Mouse (Mus musculus): ENCODE data around the gene Yeats4. TPM values are rescaled to one million over a fixed set of nuclear protein-coding genes. Genes with fewer than 3 reads are reported as not detected.

Yeats4 gene
- polyA plus RNA-seq, 1 experiment = 26.4 TPM

DNA sequence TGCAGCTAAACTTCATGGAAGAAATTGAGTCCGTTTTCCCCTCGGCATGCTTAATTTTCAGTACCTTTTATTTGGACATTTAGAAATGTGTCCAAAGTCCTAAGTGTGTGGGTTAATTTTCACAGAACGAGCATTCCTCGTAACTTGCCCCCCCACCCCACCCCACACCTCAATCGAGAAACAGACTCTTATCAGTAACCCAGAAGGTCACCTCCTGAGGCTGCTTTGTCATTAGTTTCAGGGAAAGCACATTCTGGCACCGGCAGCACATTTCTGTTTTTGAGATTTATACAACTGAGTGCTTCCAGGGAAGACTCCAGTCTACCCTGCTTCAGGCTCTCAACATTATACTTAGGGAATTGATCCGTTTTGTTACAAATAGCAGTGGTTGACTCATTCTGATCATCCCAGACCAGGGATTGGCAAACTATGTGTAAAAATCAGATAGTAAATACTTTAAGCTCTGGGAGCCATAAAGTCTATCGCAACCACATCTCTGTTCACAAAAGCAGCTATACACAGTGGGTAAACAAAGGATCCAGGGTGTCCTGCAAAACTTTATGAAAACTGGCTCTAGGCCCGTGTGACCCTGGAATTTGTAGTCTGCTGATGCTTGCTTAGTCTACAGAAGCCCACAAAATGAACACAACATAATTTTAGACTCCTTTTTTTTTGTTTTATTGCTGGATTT lies 38.8 kb downstream of the Yeats4 start:
- Histone ChIP-seq H3K27me3 (ENCODE audit: control insufficient read depth) (peaks cover 4% of the 10 kb centered on the region), H3K36me3 (ENCODE audit: control insufficient read depth) (no peaks in the 10 kb centered on the region), H3K9me3 (ENCODE audit: control insufficient read depth, low read length) (no peaks in the 10 kb centered on the region), H3K4me1 (ENCODE audit: control insufficient read depth) (peaks cover 22% of the 10 kb centered on the region), H3K4me3 (replicated peaks) (no peak overlapping the region)
- no peak for TF ChIP-seq GATA1 (IDR thresholded peaks at IDR 0.05; ENCODE audit: low read length)
- TF ChIP-seq TAL1 (IDR thresholded peaks at IDR 0.05; ENCODE audit: low read length) = no peak

DNA sequence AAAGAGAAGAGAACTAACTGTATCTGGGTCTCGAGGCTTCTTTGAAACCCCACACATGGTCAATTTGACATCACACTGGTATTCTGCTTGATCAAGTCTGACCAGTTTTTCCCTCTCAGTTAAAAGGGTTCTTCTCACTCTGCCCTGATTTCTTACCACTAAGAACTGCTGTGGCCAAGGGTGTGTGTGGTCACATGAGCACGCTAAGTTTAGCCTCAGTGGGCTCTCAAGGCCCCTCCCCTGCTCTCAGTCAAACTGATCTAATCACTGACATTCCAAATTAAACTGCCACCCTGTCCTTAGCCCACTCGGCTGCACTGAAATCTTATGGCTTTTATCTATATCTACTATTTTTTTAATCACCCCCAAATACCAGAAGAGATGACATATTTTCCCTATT lies 43.2 kb downstream of the Yeats4 start:
- Histone ChIP-seq H3K9me3 (ENCODE audit: control insufficient read depth, low read length) (no peaks in the 10 kb centered on the region), H3K4me1 (ENCODE audit: control insufficient read depth) (peaks cover 22% of the 10 kb centered on the region), H3K36me3 (ENCODE audit: control insufficient read depth) (no peaks in the 10 kb centered on the region), H3K4me3 (replicated peaks) (no peak overlapping the region), H3K27me3 (ENCODE audit: control insufficient read depth) (no peaks in the 10 kb centered on the region)
- no peak for TF ChIP-seq TAL1 (IDR thresholded peaks at IDR 0.05; ENCODE audit: low read length)
- TF ChIP-seq GATA1 (IDR thresholded peaks at IDR 0.05; ENCODE audit: low read length) = no peak

DNA sequence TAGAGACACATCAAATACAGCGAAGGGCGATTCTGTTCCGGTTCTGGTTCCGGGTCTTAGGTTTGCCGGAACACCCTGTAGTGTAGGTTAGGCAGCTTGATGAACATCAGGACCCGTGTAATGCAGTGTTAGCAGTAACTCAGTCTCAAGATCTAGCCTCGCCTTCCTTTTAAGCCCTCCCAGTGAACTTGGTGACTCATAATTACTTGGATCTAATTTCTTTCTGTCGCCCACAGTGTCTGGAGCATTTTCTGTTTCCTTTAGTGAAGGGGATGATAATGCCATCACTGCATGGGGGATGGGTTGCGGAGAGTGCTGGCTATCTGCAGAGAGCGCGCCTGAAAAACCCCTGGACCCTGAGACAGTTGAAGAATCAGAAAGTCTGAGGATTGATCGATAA lies 49.7 kb downstream of the Yeats4 start:
- Histone ChIP-seq H3K27me3 (ENCODE audit: control insufficient read depth) (no peaks in the 10 kb centered on the region), H3K9me3 (ENCODE audit: control insufficient read depth, low read length) (no peaks in the 10 kb centered on the region), H3K36me3 (ENCODE audit: control insufficient read depth) (no peaks in the 10 kb centered on the region), H3K4me3 (replicated peaks) (no peak overlapping the region), H3K4me1 (ENCODE audit: control insufficient read depth) (peaks cover 40% of the 10 kb centered on the region)
- TF ChIP-seq TAL1 (IDR thresholded peaks at IDR 0.05; ENCODE audit: low read length) = no peak

DNA sequence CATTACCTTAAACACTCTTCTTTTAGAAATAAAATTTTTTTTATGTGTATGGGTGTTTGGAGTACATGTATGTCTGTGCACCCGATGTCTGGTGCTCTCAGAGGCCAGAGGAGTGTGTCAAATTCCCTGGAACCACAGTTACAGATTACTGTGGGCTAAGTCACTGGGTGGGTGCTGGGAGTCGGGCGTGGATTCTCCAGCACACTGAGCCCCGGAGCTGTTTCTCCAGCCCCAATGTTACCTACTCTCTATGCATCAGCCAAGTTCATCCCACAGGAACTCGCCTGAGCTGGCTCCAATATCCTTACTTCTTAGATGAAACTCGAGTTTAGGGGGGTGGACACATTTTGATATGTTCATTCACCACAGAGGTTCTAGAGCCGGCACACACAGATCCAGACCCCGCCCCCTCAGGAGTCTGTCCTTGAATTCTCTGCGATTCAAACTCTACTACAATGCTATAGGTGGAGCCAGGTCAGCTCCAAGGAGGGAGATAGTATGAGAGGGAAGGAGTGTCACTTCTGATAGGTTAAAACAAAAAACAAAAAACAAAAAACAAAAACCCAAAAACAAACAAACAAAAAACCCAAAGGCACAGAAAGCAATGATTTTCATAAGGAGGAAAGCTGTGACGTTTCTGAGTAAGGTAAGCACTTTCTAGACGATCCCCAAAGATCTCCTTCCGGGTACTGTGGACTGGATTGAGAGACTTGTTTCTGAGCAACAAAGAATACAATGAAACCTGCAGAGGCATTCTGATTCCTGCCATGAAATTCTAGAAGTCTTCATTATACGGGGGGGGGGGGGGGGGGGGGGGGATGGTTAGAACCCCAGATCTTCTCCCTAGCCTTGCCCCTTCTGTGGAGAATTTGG lies 50.5 kb downstream of the Yeats4 start:
- Histone ChIP-seq H3K4me3 (replicated peaks) (peak overlapping the region; percentile 43), H3K27me3 (ENCODE audit: control insufficient read depth) (no peaks in the 10 kb centered on the region), H3K9me3 (ENCODE audit: control insufficient read depth, low read length) (no peaks in the 10 kb centered on the region), H3K36me3 (ENCODE audit: control insufficient read depth) (no peaks in the 10 kb centered on the region), H3K4me1 (ENCODE audit: control insufficient read depth) (peaks cover 46% of the 10 kb centered on the region)
- TF ChIP-seq GATA1 (IDR thresholded peaks at IDR 0.05; ENCODE audit: low read length) = no peak
- no peak for TF ChIP-seq TAL1 (IDR thresholded peaks at IDR 0.05; ENCODE audit: low read length)

DNA sequence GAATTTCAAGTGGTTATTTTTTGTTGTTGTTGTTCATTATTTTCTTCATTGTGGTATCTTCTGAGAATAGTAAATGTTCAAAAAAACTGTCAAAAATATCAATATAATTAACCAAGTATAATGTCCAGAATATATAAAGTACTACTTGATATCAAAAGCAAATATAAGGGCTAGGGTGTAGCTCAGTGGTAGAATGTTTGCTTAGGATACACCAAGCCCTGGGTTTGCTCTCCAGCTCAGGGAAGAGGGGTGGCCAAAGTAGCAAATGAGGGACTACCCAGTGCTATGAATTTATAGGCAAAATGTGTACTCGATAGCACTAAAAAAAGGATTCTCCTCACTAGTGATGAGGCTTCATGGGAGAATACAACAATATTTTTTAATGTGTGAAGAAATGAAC lies 51.2 kb downstream of the Yeats4 start:
- H3K4me3 ChIP-seq (replicated peaks) = no peak overlapping the region
- H3K4me1 ChIP-seq (ENCODE audit: control insufficient read depth) = peaks cover 53% of the 10 kb centered on the region
- TF ChIP-seq GATA1 (IDR thresholded peaks at IDR 0.05; ENCODE audit: low read length) (no peak), TAL1 (IDR thresholded peaks at IDR 0.05; ENCODE audit: low read length) (no peak)
- no peaks in the 10 kb centered on the region for H3K27me3 ChIP-seq (ENCODE audit: control insufficient read depth)
- no peaks in the 10 kb centered on the region for H3K36me3 ChIP-seq (ENCODE audit: control insufficient read depth)
- H3K9me3 ChIP-seq (ENCODE audit: control insufficient read depth, low read length) = no peaks in the 10 kb centered on the region

DNA sequence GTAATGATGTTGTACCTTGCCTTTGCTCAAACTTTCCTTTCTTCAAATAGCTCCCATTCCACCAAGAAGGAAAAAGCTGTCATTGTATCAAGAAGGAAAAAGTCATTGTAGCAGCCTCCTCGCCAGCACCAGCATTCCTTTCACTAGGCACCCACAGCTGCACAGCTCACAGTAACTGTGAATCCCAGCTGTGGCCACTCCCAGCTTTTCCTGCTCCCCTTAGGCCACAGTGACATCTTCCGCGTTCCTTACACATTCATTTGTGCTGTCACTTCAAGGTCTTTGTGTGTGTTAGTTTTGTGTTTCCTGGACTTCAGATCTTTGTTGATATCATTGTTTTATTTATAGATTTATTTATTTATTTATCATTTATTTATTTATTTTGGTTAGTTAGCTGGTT lies 52.2 kb downstream of the Yeats4 start:
- H3K4me1 ChIP-seq (ENCODE audit: control insufficient read depth) = peaks cover 62% of the 10 kb centered on the region

DNA sequence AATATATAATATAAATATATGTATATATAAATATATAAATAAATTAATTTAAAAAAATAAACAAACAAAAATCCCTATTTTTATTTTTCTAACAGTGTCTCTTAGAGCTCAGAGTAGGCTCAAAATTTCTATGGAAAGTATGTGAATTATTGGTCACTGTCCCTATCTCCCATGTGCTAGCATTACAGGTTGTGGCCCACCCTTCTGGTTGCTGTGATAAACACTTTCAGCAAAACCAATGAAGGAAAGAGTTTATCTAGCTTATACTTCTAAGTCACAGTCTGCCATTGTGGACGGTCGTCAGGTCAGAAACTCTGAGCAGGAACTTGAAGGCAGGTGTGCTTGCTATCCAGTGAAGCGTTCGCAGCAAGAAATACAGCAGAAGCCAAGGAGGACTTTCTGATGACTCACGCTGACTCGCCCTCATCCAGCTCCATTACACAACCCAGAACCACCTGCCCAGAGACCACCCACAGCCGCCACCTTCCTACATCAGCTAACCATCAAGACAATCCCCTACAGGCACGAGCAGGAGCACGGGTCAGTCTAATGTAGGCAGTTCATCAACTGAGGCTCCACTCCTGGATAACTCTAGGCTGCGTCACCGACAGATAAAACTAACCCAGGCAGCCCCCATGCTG lies 57.4 kb downstream of the Yeats4 start:
- peak overlapping the region; percentile 58 for H3K4me3 ChIP-seq (replicated peaks)
- peaks cover 64% of the 10 kb centered on the region for H3K4me1 ChIP-seq (ENCODE audit: control insufficient read depth)
- peaks cover 21% of the 10 kb centered on the region for H3K27me3 ChIP-seq (ENCODE audit: control insufficient read depth)
- H3K9me3 ChIP-seq (ENCODE audit: control insufficient read depth, low read length) = no peaks in the 10 kb centered on the region
- H3K36me3 ChIP-seq (ENCODE audit: control insufficient read depth) = peaks cover 7% of the 10 kb centered on the region
- TF ChIP-seq GATA1 (IDR thresholded peaks at IDR 0.05; ENCODE audit: low read length) (peak; percentile 80), TAL1 (IDR thresholded peaks at IDR 0.05; ENCODE audit: low read length) (peak; percentile 87)

More for the DNA sequence above, 52.2 kb downstream of the Yeats4 start:
- no peak overlapping the region for H3K4me3 ChIP-seq (replicated peaks)
- no peak for TF ChIP-seq TAL1 (IDR thresholded peaks at IDR 0.05; ENCODE audit: low read length)
- no peak for TF ChIP-seq GATA1 (IDR thresholded peaks at IDR 0.05; ENCODE audit: low read length)
- no peaks in the 10 kb centered on the region for H3K27me3 ChIP-seq (ENCODE audit: control insufficient read depth)
- peaks cover 4% of the 10 kb centered on the region for H3K36me3 ChIP-seq (ENCODE audit: control insufficient read depth)
- no peaks in the 10 kb centered on the region for H3K9me3 ChIP-seq (ENCODE audit: control insufficient read depth, low read length)

Other genes starting within 250 kb of the Yeats4 start
- not detected in 2 replicates for gene Best3, start 238.2 kb downstream of the Yeats4 start, polyA plus RNA-seq (2012)
- not detected in 2 replicates for gene Lrrc10, start 179.2 kb downstream of the Yeats4 start, polyA plus RNA-seq (2012)
- 2.0 and 3.3 TPM in 2 replicates for gene Cct2, start 160.7 kb downstream of the Yeats4 start, polyA plus RNA-seq (2012)
- 0.26 and 0.39 TPM in 2 replicates for gene Frs2, start 76.0 kb downstream of the Yeats4 start, polyA plus RNA-seq (2012)
- gene 9530003J23Rik, start 14.2 kb upstream of the Yeats4 start, polyA plus RNA-seq (2012) = not detected in 2 replicates
- gene Lyz2, start 57.8 kb upstream of the Yeats4 start, polyA plus RNA-seq (2012) = 0.07 and 0.16 TPM in 2 replicates
- gene Lyz1, start 68.4 kb upstream of the Yeats4 start, polyA plus RNA-seq (2012) = not detected in 2 replicates
- 14.4 and 14.8 TPM in 2 replicates for gene Cpsf6, start 155.5 kb upstream of the Yeats4 start, polyA plus RNA-seq (2012)

Data from erythroblast, embryonic 14.5 days (primary cell).